Mouse (Mus musculus): ENCODE results near the gene Cnst.

DNA sequence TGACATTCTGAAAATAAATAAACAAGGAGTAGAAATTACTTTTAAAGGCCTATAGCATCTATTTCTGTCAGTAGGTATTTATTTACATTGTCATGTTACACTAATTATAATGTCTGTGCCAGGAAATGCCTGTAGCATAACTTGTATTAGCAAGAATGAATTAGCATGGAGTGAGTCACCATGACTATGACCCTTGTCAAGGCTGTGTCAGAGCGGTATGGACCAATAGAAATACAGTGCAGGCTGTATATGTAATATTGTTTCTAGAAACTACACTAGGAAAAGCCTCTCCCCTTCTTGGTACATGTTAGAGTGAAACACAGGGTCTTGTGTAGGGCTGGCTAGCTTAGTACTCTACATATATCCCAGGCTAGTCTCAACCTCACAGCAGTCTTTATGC, 24.3 kb downstream of the Cnst start:
- TF ChIP-seq POLR2A (IDR thresholded peaks at IDR 0.05; ENCODE audit: low read depth, low read length) (no peak), CTCF (IDR thresholded peaks at IDR 0.05; ENCODE audit: extremely low read depth, insufficient read length, insufficient replicate concordance, low read depth, low read length) (no peak)

All from small intestine, adult 2 months (tissue).